In the genomic region with DNA sequence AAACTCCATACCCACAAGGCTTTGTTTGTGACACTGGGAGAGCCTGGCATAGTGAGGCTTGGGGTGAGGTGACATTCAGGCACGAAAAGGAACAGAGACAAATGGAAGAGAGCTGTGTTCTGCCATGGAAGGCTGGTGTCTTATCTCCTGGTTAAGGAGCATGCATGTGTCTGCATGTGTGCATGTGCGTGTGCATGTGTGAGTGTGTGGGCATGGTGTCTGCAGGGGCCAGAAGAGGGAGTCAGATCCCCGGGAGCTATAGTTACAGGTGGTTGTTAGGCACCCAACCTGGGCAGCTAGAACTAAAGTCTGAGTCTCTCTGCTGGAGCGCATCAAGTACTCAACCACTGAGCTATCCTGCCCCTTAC, we compare ENCODE assay signal across 10 mouse cellular contexts.
A peak's percentile ranks its signal among the peaks of the same experiment; 100 is the strongest.
DNase-seq lines count a peak whose midpoint lies in the region; ATAC-seq lines count a peak whose summit lies in the region.
"Had no signal": no experiment of that assay in that cellular context is flagged by ENCODE, and none has a peak within 500 bp of the region (broad histone marks: within the 10 kb centered on the region; RNA-seq: fewer than 3 reads in every experiment).

No protein-coding gene starts in this region.

- no peaks in the 10 kb centered on the region for H3K36me3 ChIP-seq in hindbrain, embryonic 11.5 days (ENCODE audit: control insufficient read depth, insufficient read depth, low read length)
- no peaks in the 10 kb centered on the region for H3K36me3 ChIP-seq in hindbrain, embryonic 14.5 days (replicated peaks; ENCODE audit: control insufficient read depth, insufficient read depth)
- H3K36me3 ChIP-seq in embryonic facial prominence, embryonic 15.5 days: no peaks in the 10 kb centered on the region
- no peaks in the 10 kb centered on the region for H3K36me3 ChIP-seq in limb, embryonic 12.5 days
- H3K36me3 ChIP-seq: liver, embryonic 15.5 days had no signal

- DNase-seq in hindbrain, embryonic 11.5 days (ENCODE audit: low spot score): no peak
- DNase-seq in hindbrain, embryonic 14.5 days (ENCODE audit: low spot score): no peak
- DNase-seq in thymus, postnatal 10 days (ENCODE audit: low spot score in 2 of 2): no peak
- DNase-seq in testis, postnatal 10 days (ENCODE audit: low spot score): no peak
- DNase-seq: thymus, postnatal 25 days had no signal

- 59% methylated on average over 4 of the region's 4 CpGs for WGBS in hindbrain, embryonic 11.5 days
- 66% methylated on average over 4 of the region's 4 CpGs for WGBS in hindbrain, embryonic 14.5 days
- WGBS in embryonic facial prominence, embryonic 15.5 days: 57% methylated on average over 4 of the region's 4 CpGs
- WGBS in limb, embryonic 12.5 days: 57% methylated on average over 4 of the region's 4 CpGs

- ATAC-seq in hindbrain, embryonic 11.5 days (ENCODE audit: low FRiP score): peak; percentile 17; the same call in 1 of the 2 replicates
- no peak for ATAC-seq in hindbrain, embryonic 14.5 days (ENCODE audit: low FRiP score)
- no peak for ATAC-seq in embryonic facial prominence, embryonic 15.5 days (ENCODE audit: insufficient number of reproducible peaks, low FRiP score, low TSS enrichment, low read depth)
- no peak for ATAC-seq in limb, embryonic 12.5 days (ENCODE audit: insufficient number of reproducible peaks, insufficient read depth, low FRiP score, low TSS enrichment, low read depth)

- no peak overlapping the region for H3K4me2 ChIP-seq in hindbrain, embryonic 11.5 days (replicated peaks; ENCODE audit: low read depth, low read length)
- no peak overlapping the region for H3K4me2 ChIP-seq in hindbrain, embryonic 14.5 days (replicated peaks)
- no peak overlapping the region for H3K4me2 ChIP-seq in embryonic facial prominence, embryonic 15.5 days (replicated peaks)
- no peak overlapping the region; the same call in 1 of the 2 replicates for H3K4me2 ChIP-seq in limb, embryonic 12.5 days
- H3K4me2 ChIP-seq: liver, embryonic 15.5 days had no signal

- H3K4me1 ChIP-seq in hindbrain, embryonic 11.5 days (replicated peaks; ENCODE audit: control insufficient read depth, insufficient read depth, low read length): no peaks in the 10 kb centered on the region
- no peaks in the 10 kb centered on the region for H3K4me1 ChIP-seq in hindbrain, embryonic 14.5 days (replicated peaks; ENCODE audit: control insufficient read depth, insufficient read depth, low read length)
- H3K4me1 ChIP-seq in brown adipose tissue, adult 24 weeks (ENCODE audit: control insufficient read depth, insufficient read depth, insufficient read length, low read length): peaks cover 45% of the 10 kb centered on the region
- H3K4me1 ChIP-seq in embryonic facial prominence, embryonic 15.5 days: peaks cover 18% of the 10 kb centered on the region
- H3K4me1 ChIP-seq in limb, embryonic 12.5 days (replicated peaks): peaks cover 35% of the 10 kb centered on the region

- no peak overlapping the region for H3K9ac ChIP-seq in hindbrain, embryonic 11.5 days (ENCODE audit: low read depth, low read length)
- H3K9ac ChIP-seq in hindbrain, embryonic 14.5 days: no peak overlapping the region
- H3K9ac ChIP-seq in embryonic facial prominence, embryonic 15.5 days: no peak overlapping the region
- no peak overlapping the region for H3K9ac ChIP-seq in limb, embryonic 12.5 days (replicated peaks)
- H3K9ac ChIP-seq: liver, embryonic 15.5 days had no signal

- no peak overlapping the region for H3K4me3 ChIP-seq in hindbrain, embryonic 11.5 days (ENCODE audit: low read depth, low read length)
- no peak overlapping the region for H3K4me3 ChIP-seq in hindbrain, embryonic 14.5 days (replicated peaks; ENCODE audit: low read length)
- no peak overlapping the region for H3K4me3 ChIP-seq in brown adipose tissue, adult 24 weeks (ENCODE audit: insufficient read depth, low read depth, low read length)
- no peak overlapping the region for H3K4me3 ChIP-seq in embryonic facial prominence, embryonic 15.5 days (replicated peaks)
- no peak overlapping the region for H3K4me3 ChIP-seq in limb, embryonic 12.5 days (replicated peaks)
- H3K4me3 ChIP-seq: liver, embryonic 15.5 days; megakaryocyte, embryonic 14.5 days had no signal

- no peak overlapping the region for H3K27ac ChIP-seq in hindbrain, embryonic 11.5 days (ENCODE audit: low read depth, low read length)
- H3K27ac ChIP-seq in hindbrain, embryonic 14.5 days: no peak overlapping the region; the same call in 1 of the 2 replicates
- H3K27ac ChIP-seq in brown adipose tissue, adult 24 weeks (replicated peaks; ENCODE audit: low read depth, low read length): peak overlapping the region; percentile 20
- 0 out of 2 replicates have a peak overlapping the region, but pooled peaks have one; percentile 51 for H3K27ac ChIP-seq in embryonic facial prominence, embryonic 15.5 days (replicated peaks)
- H3K27ac ChIP-seq in limb, embryonic 12.5 days: peak overlapping the region; percentile 4; the same call in 1 of the 2 replicates
- H3K27ac ChIP-seq: liver, embryonic 15.5 days had no signal

- H3K9me3 ChIP-seq in hindbrain, embryonic 11.5 days (ENCODE audit: control insufficient read depth, low read length): no peaks in the 10 kb centered on the region
- H3K9me3 ChIP-seq in hindbrain, embryonic 14.5 days (ENCODE audit: control insufficient read depth, low read length): no peaks in the 10 kb centered on the region
- H3K9me3 ChIP-seq in embryonic facial prominence, embryonic 15.5 days (replicated peaks): no peaks in the 10 kb centered on the region
- H3K9me3 ChIP-seq in limb, embryonic 12.5 days: no peaks in the 10 kb centered on the region
- H3K9me3 ChIP-seq: liver, embryonic 15.5 days; megakaryocyte, embryonic 14.5 days had no signal

- no peaks in the 10 kb centered on the region for H3K27me3 ChIP-seq in hindbrain, embryonic 11.5 days (ENCODE audit: control insufficient read depth, insufficient read depth, low read length)
- no peaks in the 10 kb centered on the region for H3K27me3 ChIP-seq in hindbrain, embryonic 14.5 days (ENCODE audit: control insufficient read depth, insufficient read depth, low read length)
- no peaks in the 10 kb centered on the region for H3K27me3 ChIP-seq in embryonic facial prominence, embryonic 15.5 days
- H3K27me3 ChIP-seq in limb, embryonic 12.5 days: peaks cover 19% of the 10 kb centered on the region
- H3K27me3 ChIP-seq: liver, embryonic 15.5 days had no signal

Comparison
In these comparisons a context has a peak if more than half of its experiments do, and no peak if none do; other contexts are left out.
1. H3K27ac ChIP-seq: peak in brown adipose tissue, adult 24 weeks (single experiment), embryonic facial prominence, embryonic 15.5 days (single experiment) and limb, embryonic 12.5 days (single experiment); none in hindbrain, embryonic 11.5 days (single experiment) and hindbrain, embryonic 14.5 days (single experiment).